Mouse (Mus musculus): ENCODE measurements at regions not wholly inside any gene's neighbourhood (a gene's known extent, or its start where the extent isn't known, plus 50 kb on each side); places are given as distances from the start of the nearest gene placed in this dataset.
A peak's percentile ranks its signal among the peaks of the same experiment; 100 is the strongest.

DNA sequence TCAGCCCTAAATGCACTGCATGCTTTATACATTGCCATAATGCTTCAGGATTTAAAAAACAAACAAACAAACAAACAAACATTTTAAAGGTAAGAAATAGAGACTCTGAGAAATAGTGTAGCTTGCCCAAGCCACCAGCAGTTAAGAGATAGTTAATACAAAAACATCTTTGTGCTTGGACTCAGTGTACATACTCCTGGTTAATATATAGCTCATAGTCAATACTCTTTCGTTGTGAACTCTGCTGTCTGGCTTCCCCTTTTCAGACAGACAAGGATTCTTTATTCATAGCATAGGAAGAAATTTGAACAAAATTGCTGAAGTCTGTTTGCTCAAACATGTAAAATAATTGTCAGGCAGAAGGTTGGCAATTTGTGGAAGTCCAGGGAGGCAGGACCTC lies 69.3 kb upstream of the Fggy start:
- no peak for ATAC-seq (ENCODE audit: low FRiP score, low read depth)
- no peak overlapping the region for H3K27ac ChIP-seq
- no peaks in the 10 kb centered on the region for H3K9me3 ChIP-seq
- H3K4me3 ChIP-seq, result no peak overlapping the region
- no peaks in the 10 kb centered on the region for H3K27me3 ChIP-seq
- no peak overlapping the region for H3K4me2 ChIP-seq (replicated peaks)
- H3K36me3 ChIP-seq, result no peaks in the 10 kb centered on the region
- peaks cover 14% of the 10 kb centered on the region; the same call in 1 of the 2 replicates for H3K4me1 ChIP-seq
- 85% methylated on average over 1 of the region's 1 CpGs for WGBS
- no peak overlapping the region for H3K9ac ChIP-seq

DNA sequence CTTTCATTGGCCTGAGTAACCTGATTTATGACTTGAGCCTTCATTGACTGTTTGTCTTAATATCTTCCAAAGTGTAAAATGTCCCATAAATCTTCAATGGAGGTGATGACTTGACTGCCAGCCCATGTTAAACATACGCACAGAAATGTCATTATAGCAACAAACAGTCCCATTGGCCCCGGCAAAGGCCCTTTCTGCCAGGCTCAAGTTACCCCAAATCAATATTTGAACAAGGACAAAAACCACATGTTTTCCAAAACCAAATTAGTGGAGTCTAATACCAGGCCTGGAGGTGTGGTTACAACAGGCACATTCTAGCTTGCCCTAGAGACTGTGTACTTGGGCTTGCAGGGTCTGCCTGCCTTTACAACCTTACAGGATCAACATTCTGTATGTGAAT lies 68.2 kb upstream of the Fggy start:
- Histone ChIP-seq H3K9ac (no peak overlapping the region), H3K9me3 (no peaks in the 10 kb centered on the region), H3K27me3 (no peaks in the 10 kb centered on the region), H3K4me2 (replicated peaks) (no peak overlapping the region), H3K4me3 (no peak overlapping the region), H3K36me3 (no peaks in the 10 kb centered on the region), H3K27ac (no peak overlapping the region), H3K4me1 (peaks cover 11% of the 10 kb centered on the region; the same call in 1 of the 2 replicates)
- 20% methylated on average over 2 of the region's 2 CpGs for WGBS
- no peak for ATAC-seq (ENCODE audit: low FRiP score, low read depth)

DNA sequence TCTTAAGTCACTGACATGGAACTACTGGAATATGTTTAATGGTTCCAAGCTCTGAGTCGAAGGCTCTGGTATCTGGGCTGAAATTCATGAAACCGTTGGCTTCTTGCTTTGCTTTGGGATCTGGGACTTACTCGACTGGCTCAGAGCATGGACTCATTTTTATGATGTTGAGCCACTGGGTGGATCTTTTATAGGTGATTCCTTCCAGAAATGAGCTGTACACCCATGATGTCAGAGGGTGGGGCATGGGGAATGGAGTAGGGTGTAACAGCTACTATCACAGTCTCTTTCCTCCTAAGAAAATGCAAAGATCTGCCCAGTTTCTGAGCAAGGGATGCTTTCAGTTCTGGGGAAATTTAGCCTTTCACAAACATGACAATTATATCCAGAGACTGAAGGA lies 57.0 kb upstream of the Fggy start:
- Histone ChIP-seq H3K4me3 (no peak overlapping the region), H3K27me3 (no peaks in the 10 kb centered on the region), H3K4me2 (replicated peaks) (no peak overlapping the region), H3K27ac (no peak overlapping the region), H3K36me3 (no peaks in the 10 kb centered on the region), H3K9me3 (no peaks in the 10 kb centered on the region), H3K4me1 (no peaks in the 10 kb centered on the region), H3K9ac (no peak overlapping the region)
- WGBS, result 82% methylated on average over 3 of the region's 3 CpGs
- no peak for ATAC-seq (ENCODE audit: low FRiP score, low read depth)

DNA sequence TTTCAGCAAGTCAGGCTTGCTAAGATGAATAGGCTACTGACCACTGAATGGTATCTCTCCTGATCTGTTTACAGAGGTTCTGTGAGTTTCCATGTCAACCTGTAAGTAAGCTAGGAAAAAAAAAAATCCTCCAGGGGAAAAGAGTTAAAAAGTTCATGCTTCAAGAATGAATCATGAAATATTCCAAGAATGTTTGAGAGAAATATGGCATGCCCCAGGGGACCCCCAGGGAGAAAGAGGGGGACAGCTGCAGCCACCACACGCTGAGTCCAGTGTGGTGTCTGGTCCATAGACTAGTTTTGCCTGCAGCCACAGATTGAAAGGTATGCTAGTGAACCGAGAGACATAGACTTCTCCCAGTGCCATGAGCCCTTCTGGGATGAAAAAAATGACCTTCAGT lies 56.1 kb upstream of the Fggy start:
- Histone ChIP-seq H3K27ac (no peak overlapping the region), H3K9me3 (no peaks in the 10 kb centered on the region), H3K9ac (no peak overlapping the region), H3K4me3 (no peak overlapping the region), H3K27me3 (no peaks in the 10 kb centered on the region), H3K36me3 (no peaks in the 10 kb centered on the region), H3K4me1 (no peaks in the 10 kb centered on the region), H3K4me2 (replicated peaks) (no peak overlapping the region)
- no peak for ATAC-seq (ENCODE audit: low FRiP score, low read depth)
- 41% methylated on average over 2 of the region's 2 CpGs for WGBS

DNA sequence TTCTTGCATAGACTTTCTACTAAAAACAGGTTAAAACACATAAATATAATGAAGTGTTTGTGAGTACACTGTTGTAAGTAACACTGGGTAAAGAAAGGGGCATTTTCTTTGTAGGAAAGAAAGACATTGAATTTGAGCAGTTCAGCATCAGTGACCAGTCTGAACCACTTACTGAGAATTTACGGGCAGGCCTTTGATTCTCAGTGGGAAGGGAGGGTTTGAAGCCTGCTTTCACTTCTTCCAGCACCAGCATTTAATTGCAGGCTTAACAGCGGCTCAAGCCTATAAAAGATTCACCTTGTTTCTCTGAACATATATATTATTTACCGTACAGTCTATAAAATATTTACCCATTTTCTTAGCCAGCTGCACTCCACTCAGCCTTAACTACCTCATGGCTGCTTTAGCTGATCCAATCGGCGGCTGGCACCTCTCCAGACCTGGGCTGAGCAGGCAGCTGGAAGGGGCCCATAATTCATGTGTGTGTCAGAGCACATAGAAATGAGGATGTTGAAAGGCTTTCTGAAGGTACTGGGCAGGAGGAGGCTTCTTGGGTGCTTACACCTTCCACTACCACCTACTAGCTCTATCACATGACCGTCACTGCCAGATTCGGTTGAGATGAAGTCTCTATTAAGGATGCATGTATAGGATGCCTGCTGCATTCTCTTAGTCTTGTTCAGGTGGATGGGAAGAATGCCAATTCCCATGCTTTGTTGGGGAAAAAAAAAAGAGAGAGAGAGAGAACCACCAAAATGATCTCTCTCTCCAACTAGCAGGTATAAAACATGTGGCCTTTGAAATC lies 50.0 kb upstream of the Fggy start:
- no peak overlapping the region for H3K4me3 ChIP-seq
- peaks cover 15% of the 10 kb centered on the region for H3K4me1 ChIP-seq
- H3K27me3 ChIP-seq, result no peaks in the 10 kb centered on the region
- H3K4me2 ChIP-seq (replicated peaks), result peak overlapping the region; percentile 21; the same call in 1 of the 2 replicates
- 13% methylated on average over 7 of the region's 7 CpGs for WGBS
- no peak overlapping the region; the same call in 1 of the 2 replicates for H3K9ac ChIP-seq
- H3K9me3 ChIP-seq, result no peaks in the 10 kb centered on the region
- peak; percentile 92 for ATAC-seq (ENCODE audit: low FRiP score, low read depth)
- H3K36me3 ChIP-seq, result no peaks in the 10 kb centered on the region
- peak overlapping the region; percentile 1; the same call in 1 of the 2 replicates for H3K27ac ChIP-seq

All from limb, embryonic 13.5 days (tissue).